Mouse (Mus musculus): ENCODE measurements around the gene Ift88. TPM values are rescaled to one million over a fixed set of nuclear protein-coding genes. Genes with fewer than 3 reads are reported as not detected.
"Not testable (repeated sequence)": the region's sequence is repeated elsewhere in the genome, so short reads cannot be mapped to it uniquely, and the experiment has no call there.

The Ift88 gene
- total RNA-seq, 2 experiments from 2014 or later: 5.2 to 5.3 TPM

DNA sequence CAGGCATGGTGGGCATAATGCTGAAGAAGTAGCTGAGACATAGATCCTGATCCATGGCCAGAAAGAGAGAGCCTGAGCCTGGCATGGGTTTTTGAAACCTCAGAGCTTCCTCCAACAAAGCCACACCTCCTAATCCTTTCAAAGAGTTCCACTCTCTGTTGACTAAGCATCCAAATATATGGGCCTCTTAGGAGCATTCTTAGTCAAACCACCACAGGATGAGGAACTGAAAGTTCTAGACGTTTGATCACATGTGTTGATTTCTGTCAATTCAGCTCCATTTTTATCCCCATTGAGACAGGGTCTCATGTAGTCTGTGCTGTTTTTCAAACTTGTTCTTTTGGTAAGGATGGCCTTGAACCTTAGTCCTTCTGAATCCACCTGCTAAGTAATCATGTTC, 28.7 kb downstream of the Ift88 start:
- DNase-seq: no peak

DNA sequence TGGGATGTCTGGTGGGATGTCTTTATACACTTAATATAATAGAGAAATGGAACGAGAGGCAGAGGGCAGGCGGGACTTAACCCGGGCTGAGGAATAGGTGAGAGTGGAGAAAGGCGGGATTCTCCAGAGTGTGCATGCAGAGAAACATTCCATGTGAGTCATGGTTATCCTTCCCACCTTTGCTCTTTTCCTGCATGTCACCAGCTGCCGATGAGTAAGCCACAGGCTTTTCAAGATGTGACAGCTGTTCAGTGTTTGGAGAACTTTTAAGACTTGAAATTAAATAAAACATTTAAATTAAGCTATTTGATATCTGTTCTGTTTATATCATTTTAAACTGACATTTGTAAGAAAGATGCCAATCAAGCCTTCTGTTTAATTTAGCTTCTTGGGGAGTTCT, 36.0 kb downstream of the Ift88 start:
- no peak for DNase-seq

DNA sequence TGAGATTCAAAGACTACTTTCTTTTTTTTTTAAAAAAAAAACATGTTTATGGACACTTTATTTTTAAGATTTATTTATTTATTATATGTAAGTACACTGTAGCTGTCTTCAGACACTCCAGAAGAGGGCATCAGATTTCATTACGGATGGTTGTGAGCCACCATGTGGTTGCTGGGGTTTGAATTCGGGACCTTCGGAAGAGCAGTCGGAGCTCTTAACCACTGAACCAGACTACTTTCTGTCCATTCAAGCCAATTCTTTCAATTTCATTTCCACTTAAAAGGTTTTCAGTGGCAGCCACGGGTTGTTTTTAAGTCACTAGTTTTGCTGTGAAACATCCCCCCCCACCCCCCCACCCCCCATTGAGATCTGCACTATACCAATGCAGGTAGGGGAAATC, 36.5 kb downstream of the Ift88 start:
- not testable (repeated sequence) for DNase-seq

DNA sequence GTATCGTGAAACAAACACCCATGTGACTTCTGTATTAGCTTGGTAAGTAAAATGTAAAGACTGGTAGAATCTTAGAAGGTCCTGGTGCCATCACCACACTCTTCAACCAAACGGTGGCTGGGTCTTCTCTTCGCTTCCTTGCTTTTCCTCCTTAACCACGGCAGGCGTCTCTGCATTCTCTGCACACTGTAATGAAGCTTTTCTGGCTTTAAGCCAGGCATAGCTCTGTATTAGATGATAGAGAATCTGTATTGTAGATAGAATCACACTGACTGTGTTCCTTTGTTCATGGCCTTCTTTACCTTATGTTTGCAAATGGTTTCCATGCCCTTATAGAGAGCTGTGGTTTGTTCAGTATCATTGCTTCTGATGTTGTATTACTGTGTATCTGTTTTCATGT, 39.0 kb downstream of the Ift88 start:
- DNase-seq: no peak

DNA sequence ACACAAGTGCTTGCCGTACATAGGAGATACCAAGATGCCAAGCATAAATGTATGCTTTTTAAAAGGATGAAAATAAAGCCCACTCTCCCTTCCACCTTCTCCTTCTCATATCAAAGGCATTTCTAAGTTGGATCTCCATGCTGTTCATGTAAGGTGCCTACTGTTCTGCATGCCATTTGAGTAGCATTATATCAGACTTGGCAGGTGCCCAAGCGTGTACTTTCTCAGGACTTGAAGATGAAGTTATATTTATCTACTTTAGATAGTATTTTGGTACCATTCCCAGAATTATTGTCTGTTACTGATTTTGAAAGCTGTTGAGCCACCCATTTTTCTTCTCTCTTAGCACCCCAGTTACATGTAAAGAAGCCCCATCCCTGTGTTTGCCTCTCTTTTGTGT, 51.2 kb downstream of the Ift88 start:
- DNase-seq: no peak

DNA sequence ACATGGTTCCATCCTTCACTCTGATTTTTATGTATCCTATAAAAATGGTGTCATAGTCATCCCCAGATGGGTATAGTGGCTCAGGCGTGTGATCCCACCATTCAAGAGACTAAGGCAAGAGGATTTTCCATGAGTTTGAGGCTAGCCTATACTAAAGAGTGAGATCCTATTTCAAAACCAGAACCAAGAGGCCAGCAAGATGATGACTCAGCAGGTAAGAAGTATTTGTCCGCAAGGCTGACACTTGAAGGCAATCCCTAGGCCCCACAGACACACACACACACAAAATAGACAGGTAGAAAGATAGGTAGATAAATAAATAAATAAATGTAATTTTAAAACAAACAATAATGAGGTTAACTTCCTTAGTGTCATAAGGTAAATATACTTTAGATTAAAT, 58.4 kb downstream of the Ift88 start:
- DNase-seq: no peak

DNA sequence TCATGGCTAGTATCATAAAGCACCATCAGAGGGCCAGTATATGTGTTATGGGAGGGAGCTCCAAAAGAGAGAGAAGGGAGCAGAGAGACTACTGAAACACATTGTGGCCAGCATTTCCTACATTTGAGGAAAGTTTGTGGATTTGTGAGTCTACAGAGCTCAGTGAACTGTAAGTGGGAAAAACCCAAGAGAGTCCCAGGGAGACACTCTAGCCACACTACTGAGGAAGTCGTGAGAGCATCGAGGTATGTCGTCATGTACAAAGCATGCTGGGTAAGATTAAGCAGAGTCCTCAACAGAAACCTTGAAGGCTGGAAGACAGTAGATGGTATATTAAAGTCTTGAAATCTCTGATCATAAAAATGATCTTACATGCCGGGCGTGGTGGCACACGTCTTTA, 60.3 kb downstream of the Ift88 start:
- DNase-seq: no peak

DNA sequence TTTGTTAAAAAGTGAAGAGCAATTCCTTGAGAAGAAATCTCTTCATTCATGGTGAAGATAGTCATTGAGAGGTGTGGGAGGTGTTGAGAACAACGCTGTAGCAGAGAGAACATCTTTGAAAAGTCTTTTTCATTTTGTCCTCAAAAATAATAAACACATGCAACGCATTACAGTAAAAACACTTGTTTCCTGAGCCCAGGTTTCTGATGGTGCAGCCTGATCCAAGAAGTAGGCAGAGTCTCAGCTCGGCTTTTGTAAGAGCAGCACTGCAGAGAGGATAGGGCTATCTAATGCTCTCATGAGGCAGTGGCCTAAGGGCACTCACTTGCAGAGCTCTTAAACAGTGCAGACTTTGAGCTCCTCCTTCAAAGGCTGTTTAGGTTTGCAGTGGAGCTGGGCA, 65.8 kb downstream of the Ift88 start:
- no peak for DNase-seq

DNA sequence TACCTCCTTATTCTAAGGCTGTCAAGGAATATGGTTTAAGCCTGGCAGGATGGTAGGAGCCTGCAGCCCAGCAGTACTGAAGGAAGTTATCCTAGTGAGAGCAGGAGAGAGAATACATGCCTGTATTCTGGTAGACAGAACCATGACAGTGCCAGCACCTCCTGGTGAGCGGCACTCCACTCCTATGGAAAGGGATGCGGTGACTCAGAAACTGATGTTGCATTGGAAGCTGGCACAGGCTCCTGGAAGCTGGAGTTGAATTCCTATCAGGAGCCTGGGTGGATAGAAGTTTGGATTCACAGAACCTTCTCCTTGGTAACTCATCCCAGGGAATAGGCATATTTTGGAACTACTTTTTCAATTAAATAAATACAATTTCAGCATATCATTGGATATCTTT, 70.0 kb downstream of the Ift88 start:
- DNase-seq: no peak

DNA sequence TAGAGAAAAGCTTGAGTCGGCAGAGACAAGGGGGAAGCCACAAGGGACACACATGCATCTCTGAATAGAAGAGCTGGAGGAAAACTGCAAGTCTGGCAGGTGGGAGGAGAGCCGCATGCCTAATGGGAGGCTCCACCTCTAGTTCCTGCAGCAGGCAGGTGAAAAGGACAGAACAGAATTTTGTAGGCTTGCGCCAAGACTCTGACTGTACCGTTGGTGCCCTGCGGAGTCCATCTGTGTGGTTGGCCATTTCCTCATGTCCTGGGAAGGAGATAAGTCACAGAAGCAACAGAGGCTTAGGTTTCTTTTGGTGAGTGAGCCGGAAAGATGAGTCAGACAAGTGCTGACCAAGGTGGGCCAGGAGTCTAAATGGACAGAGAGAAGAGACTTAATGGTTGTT, 79.9 kb downstream of the Ift88 start:
- DNase-seq: no peak

DNA sequence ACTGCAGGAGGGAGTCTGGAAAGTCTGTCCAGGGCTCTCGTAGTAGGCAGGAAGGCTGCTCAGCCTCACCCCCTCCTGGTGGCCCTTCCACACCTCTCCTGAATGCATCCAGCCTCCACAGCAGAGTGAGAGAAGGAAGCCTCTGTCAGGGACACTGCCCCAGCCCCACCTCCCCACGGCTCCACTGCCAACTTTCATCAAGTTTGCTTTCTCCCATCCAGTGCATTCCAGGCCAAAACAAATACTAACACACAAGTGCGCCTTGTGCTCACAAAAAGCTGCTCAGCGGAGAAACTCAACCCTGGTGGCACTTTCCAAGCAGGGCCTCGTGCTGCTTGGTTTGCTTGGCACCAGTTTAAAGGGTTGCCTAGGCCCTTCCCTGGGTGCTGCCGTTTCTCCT, 85.7 kb downstream of the Ift88 start:
- DNase-seq: no peak

DNA sequence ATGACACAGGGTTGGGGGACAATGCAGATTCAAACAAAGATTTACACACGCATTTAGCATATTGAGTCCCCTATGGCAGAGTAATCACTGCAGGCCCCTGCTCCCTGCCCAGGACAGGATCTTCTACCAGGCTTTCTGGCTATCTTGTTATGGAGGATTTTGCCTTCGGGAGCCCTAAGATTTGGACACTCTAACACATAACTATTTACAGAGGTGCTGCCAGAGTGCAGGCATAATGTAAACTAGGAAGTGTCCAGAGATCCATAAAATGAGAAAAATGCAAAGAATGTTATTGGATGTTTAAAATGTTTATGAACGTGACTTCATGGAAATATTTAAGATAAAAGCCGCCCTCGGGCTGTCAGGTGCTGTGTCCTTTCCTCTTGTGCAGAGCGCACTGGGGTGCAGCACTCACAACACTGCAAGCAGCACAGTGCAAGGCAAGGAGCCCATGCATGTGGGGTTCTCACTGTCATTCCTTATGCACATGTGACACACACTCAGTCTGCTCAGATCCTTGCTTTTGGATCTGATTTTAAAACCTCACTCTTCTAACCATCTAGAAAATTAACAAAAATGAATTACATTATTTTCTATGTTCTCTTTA, 91.4 kb downstream of the Ift88 start:
- DNase-seq: no peak

DNA sequence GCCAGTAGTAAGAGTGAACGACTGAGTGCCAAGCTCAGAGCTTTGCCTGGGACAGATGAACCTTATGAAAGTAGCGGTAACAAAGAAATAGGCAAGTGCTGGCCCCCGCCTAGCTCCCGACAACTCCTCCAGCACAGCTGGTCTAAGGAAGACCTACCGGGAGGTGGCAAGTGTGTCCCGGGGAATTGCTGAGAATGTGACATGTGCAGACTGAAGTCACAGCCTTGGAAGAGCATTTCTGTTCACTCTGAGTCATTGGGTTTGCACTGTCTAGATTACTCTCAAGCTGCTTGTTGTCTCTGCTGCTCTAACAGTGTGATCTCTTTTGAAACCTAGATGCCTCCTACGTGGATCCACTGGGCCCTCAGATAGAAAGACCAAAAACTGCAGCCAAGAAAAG, 93.1 kb downstream of the Ift88 start:
- DNase-seq: no peak

DNA sequence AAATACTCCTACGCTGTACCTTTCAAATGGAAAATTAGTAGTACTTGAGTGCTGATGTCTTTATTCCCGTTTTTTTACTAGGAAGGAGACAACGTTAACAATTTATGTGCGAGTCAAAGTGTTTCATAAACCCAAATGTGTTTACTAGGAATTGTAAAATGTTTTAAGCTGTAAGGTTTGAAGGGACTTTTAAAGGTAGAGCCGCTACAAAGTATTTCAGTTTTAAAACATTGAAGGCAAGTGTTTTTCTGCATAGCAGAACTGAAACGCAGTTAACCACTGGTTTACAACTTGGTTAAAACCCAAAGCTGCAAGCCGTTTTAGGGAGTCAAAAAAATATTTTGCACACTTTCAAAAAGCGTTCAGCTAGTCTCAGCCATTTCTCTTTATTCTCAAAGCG, 99.9 kb downstream of the Ift88 start:
- DNase-seq: no peak

DNA sequence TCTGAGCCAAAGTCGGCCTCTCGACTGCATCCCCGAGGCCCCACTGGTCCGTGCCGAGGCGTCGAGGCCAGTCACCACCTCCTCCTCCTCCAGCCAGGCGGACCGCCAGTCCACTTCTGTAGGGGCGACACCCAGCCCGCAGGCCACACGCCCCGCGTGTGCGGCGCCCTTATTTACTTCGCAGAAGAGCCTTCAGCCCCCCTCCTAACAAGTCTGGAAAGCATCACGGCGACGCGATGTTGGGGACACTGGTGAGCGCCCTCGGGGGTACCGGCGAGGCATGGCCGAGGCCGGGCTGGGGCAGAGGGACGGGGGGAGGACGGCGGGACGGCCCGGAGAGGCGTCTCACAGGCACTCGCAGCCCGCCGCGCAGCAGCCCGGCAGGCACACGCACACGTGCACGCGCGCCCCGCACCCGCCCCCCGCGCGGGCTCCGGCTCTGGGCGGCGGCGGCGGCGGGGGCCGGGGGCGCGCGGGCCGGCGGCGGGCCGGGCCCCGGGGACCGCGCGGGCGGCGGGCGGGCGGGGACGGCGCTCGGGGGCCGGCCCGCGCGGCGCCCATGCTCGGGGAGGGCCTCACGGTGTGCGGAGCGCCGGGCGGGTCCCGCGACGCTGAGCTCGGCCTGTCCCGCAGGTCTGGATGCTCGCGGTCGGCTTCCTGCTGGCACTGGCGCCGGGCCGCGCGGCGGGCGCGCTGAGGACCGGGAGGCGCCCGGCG, 101.0 kb downstream of the Ift88 start, which contains the start of gene Il17d:
TSS of gene Il17d (plus strand) at position 107 of the 717 bp plus-strand sequence.
- peak; percentile 55 for DNase-seq

DNA sequence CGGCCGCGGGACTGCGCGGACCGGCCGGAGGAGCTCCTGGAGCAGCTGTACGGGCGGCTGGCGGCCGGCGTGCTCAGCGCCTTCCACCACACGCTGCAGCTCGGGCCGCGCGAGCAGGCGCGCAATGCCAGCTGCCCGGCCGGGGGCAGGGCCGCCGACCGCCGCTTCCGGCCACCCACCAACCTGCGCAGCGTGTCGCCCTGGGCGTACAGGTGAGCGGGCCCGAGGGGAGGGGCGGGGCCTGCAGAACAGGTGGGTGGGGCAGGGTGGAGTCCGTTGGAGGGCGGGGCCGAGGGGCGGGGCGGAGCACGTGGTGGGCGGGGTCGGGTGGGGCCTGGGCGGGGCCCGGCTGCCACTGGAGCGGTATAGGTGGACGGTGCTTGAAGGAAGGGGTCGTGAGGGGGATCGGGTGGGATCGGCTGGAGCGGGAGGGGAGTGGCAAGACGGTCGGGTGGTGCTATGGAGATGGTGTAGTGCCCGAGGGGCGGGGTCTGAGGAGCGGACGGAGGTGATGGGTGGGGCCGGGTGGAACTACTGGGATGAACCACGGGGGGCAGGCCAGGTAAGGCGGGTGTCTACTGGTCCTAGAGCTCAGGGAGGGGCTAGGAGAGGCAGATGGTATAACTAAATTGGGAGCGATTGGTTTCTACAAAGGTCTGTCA, 101.7 kb downstream of the Ift88 start:
- peak; percentile 64 for DNase-seq

DNA sequence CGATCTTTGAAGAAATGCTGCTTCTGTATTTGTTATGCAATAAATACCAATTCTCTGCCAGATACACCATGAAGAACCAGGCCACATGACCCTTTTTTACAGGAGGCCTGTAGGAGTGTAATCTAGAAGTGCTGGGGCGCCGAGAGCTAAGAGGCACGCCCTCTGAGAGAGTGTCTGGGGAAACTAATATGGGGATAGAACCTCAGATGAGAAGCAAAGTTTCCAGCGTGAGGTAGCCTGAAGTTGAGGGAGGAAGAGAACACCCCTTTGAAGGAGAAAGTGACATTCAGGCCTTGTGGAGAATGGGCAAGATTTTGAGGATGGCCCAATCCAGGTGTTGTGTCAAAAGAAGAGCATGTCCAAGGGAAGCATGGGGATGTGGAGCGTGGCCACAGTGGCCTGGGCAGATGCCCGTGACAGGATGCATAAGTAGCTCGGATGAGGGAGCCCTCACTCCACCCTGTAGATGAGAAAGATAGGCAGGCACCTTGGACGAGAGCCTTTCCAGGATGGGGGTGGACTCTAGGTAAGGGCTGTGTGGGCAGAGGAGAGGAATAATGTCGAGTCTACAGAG, 102.3 kb downstream of the Ift88 start:
- DNase-seq: no peak

DNA sequence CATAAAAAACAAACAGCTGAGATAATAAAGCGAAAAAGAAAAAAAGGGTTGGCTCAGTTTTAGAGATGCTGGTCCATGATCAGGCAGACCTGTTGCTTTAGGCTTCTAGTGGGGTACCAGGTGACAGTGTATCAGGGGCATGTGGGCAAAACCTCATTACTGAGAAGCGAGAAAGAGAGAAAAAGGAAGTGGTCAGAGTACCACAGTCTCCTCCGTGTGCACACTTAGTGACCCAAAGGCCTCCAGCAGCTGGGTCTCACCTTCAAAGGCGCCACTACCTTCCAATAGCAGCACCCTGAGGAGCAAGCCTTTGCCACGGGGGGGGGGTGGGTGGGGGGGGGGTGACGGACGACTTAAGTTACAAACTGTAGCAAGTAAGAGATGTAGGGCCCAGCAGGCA, 103.3 kb downstream of the Ift88 start:
- no peak for DNase-seq

DNA sequence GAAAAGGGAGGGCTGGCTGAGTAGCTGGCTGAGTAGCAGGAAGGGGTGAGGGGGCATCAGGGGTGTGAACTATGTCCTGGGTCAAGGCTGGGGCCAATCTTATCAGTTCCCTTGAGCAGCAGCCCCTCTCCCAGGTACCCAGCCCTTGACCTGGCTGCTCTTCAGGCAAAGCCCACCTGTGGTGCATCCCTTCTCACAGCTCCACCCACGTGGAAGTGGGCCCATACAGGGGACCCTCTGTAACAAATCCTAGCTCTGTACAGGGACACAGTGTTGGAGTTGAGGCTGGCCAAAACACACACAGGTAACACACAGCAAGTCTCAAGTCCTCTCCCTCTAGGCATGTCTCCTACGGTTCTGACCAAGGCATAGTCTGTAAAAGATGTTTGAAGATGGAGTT, 103.7 kb downstream of the Ift88 start:
- no peak for DNase-seq

DNA sequence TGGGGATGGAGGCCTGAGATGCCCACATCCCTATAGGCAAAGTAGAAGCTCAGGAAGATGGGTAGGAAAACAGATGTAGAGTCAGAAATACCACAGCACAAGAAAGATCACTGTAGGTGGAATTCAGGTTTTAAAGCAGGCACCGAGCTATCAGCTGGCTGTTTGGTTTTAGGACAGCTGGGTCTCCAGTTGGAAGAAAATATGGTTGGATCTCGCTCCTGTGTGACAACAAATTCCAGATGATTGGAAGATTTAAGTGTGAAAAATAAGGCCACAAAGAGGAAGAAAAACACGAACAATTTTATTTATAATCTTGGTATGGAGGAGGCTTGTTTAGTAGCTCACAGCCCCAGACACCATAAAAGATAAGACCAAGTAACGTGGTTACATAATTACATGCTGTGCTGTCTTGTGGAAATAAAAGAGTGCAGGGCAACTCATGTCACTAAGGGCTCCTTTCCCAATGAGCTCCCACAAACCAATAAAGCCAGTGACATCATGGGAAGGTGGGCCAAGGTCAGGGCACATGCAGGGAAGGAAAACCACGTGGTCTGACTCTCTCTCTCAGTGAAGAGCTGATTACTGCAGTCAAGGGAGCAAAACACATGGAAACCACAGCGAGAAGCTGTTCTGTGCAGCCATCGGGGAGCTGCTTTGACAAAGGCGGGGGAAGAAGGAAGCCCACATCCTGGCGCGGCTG, 105.4 kb downstream of the Ift88 start:
- DNase-seq: peak; percentile 29

DNA sequence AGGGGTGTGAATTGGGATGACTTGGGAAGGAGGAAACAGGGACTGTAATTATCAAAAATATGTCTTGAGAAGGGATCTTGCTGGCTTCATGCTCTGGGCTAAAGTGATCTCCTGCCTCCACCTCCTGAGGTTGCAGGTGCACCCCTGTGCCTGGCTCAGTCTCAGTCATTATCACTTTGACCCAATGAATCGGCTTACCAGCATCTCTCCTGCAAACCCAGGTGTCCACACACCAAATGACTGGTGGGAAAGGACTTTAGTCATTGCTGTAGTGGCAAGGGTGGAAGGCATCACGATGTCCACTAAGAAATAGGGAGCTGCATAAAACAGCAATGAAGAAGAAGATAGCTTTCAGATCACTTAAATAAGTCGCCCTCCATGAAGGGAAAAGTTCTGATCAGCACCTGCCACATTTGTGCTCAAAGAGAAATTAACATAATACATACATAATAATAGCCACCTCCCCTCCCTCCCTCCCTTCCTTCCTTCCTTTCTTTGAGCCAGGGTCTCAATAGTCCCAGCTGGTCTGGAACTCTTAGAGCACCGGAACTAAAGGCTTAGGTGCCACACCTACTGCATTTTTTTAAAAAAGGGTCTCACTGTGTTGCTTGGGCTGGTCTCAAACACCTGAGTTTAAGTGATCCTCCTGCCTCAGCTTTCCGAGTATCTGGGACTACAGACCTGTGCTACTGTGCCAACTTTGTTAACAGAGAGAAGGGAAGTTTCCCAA, 106.1 kb downstream of the Ift88 start:
- DNase-seq: no peak

DNA sequence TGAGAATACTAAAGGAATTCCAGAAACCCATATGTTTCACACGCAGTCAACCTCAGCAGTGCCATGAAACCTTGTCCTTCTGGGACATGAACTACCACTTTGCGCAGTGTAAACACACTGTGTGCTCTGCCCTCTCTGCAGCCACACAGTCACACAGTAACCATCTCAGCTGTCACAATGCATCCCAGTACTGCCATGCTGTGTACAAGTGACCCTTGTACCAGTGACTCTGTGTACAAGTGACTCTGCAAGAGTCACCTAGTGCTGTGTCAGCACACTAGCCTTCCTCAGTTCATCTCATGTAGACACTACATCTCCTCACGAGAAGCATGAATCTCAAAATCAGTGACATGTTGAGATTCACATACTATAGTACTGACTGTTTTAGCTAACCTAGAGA, 108.7 kb downstream of the Ift88 start:
- no peak for DNase-seq

All from gastrocnemius, postnatal 10 days (tissue).